Mouse (Mus musculus) ES-Bruce4 (cell line): Measurements from ENCODE around the gene Hist1h4n.
"Not testable (repeated sequence)": the region's sequence is repeated elsewhere in the genome, so short reads cannot be mapped to it uniquely, and the experiment has no call there.

Experiments
- CTCF ChIP-seq: IDR thresholded peaks from one replicate; pipeline ENCODE4 v1.8.1; 2011; ENCODE audit warnings: low read depth, low read length
- EP300 ChIP-seq: IDR thresholded peaks from 2 replicates; pipeline ENCODE4 v1.6.1; 2011; ENCODE audit warnings: low read depth, low read length; ENCODE audit not compliant: insufficient read depth
- POLR2A ChIP-seq: IDR thresholded peaks from one replicate; pipeline ENCODE4 v1.8.1; 2011; ENCODE audit warnings: low read length; ENCODE audit not compliant: insufficient read depth

DNA sequence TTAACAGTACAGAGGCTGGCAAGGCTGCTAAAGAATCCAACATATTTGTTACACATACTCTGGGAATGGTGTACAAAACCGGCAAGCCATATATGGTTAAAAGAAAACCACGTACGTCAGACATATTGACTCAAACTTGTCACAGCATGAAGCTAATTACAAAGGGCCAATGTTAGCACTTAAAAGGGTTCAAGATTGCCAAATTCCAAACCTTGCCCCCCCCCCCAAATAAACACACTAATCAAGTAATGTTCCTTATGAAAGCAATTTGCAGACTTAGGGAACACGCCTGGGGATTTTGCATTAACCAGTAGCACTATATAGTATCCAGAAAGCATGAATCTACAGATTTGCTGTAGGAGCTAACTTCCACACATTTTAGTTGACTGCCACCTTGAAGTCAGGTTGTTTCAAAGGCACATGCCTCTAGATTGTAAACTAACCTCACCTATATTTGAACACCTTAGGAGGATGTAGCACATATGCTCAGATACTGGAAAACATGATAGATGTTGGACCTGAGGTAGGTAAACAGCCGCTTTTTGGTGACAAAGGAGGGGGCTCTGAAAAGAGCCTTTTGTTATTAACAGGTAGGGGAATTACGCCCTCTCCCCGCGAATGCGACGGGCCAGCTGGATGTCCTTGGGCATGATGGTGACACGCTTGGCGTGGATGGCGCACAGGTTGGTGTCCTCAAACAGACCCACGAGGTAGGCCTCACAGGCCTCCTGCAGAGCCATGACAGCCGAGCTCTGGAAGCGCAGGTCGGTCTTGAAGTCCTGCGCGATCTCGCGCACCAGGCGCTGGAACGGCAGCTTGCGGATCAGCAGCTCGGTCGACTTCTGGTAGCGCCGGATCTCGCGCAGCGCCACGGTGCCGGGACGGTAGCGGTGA, 49.4 kb downstream of the Hist1h4n start:
- not testable (repeated sequence) for TF ChIP-seq CTCF, EP300
- TF ChIP-seq POLR2A, result peak; percentile 84
